Mouse (Mus musculus) gastrocnemius, adult 2 months (tissue): ENCODE results near the gene Cldn20. TPM values are rescaled to one million over a fixed set of nuclear protein-coding genes. Genes with fewer than 3 reads are reported as not detected.

Source experiments
- DNase-seq: peaks from one replicate; pipeline ENCODE4 v3.0.0; 2022
- H3K27ac ChIP-seq: fragments of 200-600 bp; 2 replicates; pipeline ENCODE4 v1.8.1; 2022; ENCODE audit warnings: mild to moderate bottlenecking
- H3K4me3 ChIP-seq: fragments of 200-600 bp; 2 replicates; pipeline ENCODE4 v1.8.1; 2022; ENCODE audit warnings: mild to moderate bottlenecking, moderate library complexity
- CTCF ChIP-seq: fragments of 200-600 bp; IDR thresholded peaks from 2 replicates; pipeline ENCODE4 v1.8.1; 2022; ENCODE audit warnings: antibody characterized with exemption, mild to moderate bottlenecking, moderate library complexity
- intact Hi-C: fragments of 180-260 bp; cut with DNase I; formaldehyde crosslinking; loops from one replicate; pipeline ENCODE4 v1.15.1; 2025
- long read RNA-seq, 2 experiments: library from polyadenylated mRNA; stranded (forward); transcript quantifications; one replicate each; pipeline ENCODE4 v2.0.0; 2021
- total RNA-seq, 2 experiments: library from RNA; stranded (reverse); gene quantifications; 2 replicates each; pipeline ENCODE4 v1.2.3; 2021

The Cldn20 gene
- total RNA-seq = not detected
- long read RNA-seq, experiment 1 = 0 reads
- long read RNA-seq, experiment 2 = 0 reads

- no peak for DNase-seq
- no peak for TF ChIP-seq CTCF
- Histone ChIP-seq H3K27ac (no peak within 1 kb of the TSS), H3K4me3 (no peak within 1 kb of the TSS)
- intact Hi-C loops = no loop called here
Observed at GRCm38 (mm10) chr17:3532254-3532653, at the start of gene Cldn20. Gene Cldn20 (plus strand): TSS chr17:3532554.

GRCm38 (mm10) chr17:3483091-3483490 lies 49.3 kb upstream of the Cldn20 start:
- no peak for TF ChIP-seq CTCF
- Histone ChIP-seq H3K27ac (no peak overlapping the region), H3K4me3 (no peak overlapping the region)
- DNase-seq = no peak
- intact Hi-C loops = no loop called here

- intact Hi-C loops = no loop called here
- no peak for DNase-seq
- TF ChIP-seq CTCF = no peak
Observed at GRCm38 (mm10) chr17:3485851-3486250, 46.5 kb upstream of the Cldn20 start.

GRCm38 (mm10) chr17:3487211-3487610 lies 45.1 kb upstream of the Cldn20 start:
- Histone ChIP-seq H3K4me3 (no peak overlapping the region), H3K27ac (no peak overlapping the region)
- no peak for DNase-seq
- TF ChIP-seq CTCF = no peak
- intact Hi-C loops = no loop called here

More at GRCm38 (mm10) chr17:3485851-3486250, 46.5 kb upstream of the Cldn20 start:
- Histone ChIP-seq H3K4me3 (no peak overlapping the region), H3K27ac (no peak overlapping the region)

- intact Hi-C loops = no loop called here
- Histone ChIP-seq H3K27ac (no peak overlapping the region), H3K4me3 (no peak overlapping the region)
- no peak for DNase-seq
- TF ChIP-seq CTCF = no peak
Observed at GRCm38 (mm10) chr17:3487721-3488601, 44.4 kb upstream of the Cldn20 start.

- intact Hi-C loops = no loop called here
- no peak overlapping the region for H3K4me3 ChIP-seq
- no peak for TF ChIP-seq CTCF
- H3K27ac ChIP-seq = no peak overlapping the region
- no peak for DNase-seq
Observed at GRCm38 (mm10) chr17:3490216-3490895, 42.0 kb upstream of the Cldn20 start.

- TF ChIP-seq CTCF = no peak
- Histone ChIP-seq H3K4me3 (no peak overlapping the region), H3K27ac (no peak overlapping the region)
- intact Hi-C loops = no loop called here
- DNase-seq = no peak
Observed at GRCm38 (mm10) chr17:3491065-3491464, 41.3 kb upstream of the Cldn20 start.

GRCm38 (mm10) chr17:3491667-3492066 lies 40.7 kb upstream of the Cldn20 start:
- H3K4me3 ChIP-seq = no peak overlapping the region
- no peak for DNase-seq
- no peak for TF ChIP-seq CTCF
- no peak overlapping the region for H3K27ac ChIP-seq
- intact Hi-C loops = no loop called here

GRCm38 (mm10) chr17:3495576-3495975 lies 36.8 kb upstream of the Cldn20 start:
- intact Hi-C loops = no loop called here
- no peak overlapping the region for H3K27ac ChIP-seq
- no peak for TF ChIP-seq CTCF
- DNase-seq = no peak
- no peak overlapping the region for H3K4me3 ChIP-seq

- DNase-seq = no peak
- intact Hi-C loops = no loop called here
- no peak overlapping the region for H3K4me3 ChIP-seq
- H3K27ac ChIP-seq = no peak overlapping the region
- TF ChIP-seq CTCF = no peak
Observed at GRCm38 (mm10) chr17:3496080-3496479, 36.3 kb upstream of the Cldn20 start.

- DNase-seq = no peak
- intact Hi-C loops = no loop called here
- no peak overlapping the region for H3K4me3 ChIP-seq
- peak; percentile 44 for TF ChIP-seq CTCF
- H3K27ac ChIP-seq = no peak overlapping the region
Observed at GRCm38 (mm10) chr17:3498086-3498485, 34.3 kb upstream of the Cldn20 start.

GRCm38 (mm10) chr17:3498580-3498979 lies 33.8 kb upstream of the Cldn20 start:
- Histone ChIP-seq H3K4me3 (no peak overlapping the region), H3K27ac (no peak overlapping the region)
- intact Hi-C loops = no loop called here
- TF ChIP-seq CTCF = no peak
- no peak for DNase-seq

- no peak overlapping the region for H3K4me3 ChIP-seq
- TF ChIP-seq CTCF = no peak
- intact Hi-C loops = no loop called here
- H3K27ac ChIP-seq = no peak overlapping the region
- DNase-seq = no peak
Observed at GRCm38 (mm10) chr17:3499468-3499867, 32.9 kb upstream of the Cldn20 start.
